Mouse (Mus musculus) effector memory CD4-positive, alpha-beta T cell, adult 7 months (primary cell): ENCODE measurements around the gene Edil3. TPM values are rescaled to one million over a fixed set of nuclear protein-coding genes. Genes with fewer than 3 reads are reported as not detected.

Source experiments
- polyA plus RNA-seq: library from polyadenylated mRNA; unstranded; fragments of 100-300 nt; shearing (Covaris generic); gene quantifications from one replicate; pipeline ENCODE4 v1.2.1, GENCODE M21; 2017

Edil3 gene
- 0.32 TPM for polyA plus RNA-seq

GRCm38 (mm10) chr13:88821440-88822331 is at the start of gene Edil3:
TSS of gene Edil3 (plus strand) at chr13:88821472.

